Mouse (Mus musculus) CH12.LX (cell line): ENCODE measurements around the gene Sez6l2.

ENCODE experiments used
- CTCF ChIP-seq, 2 experiments: IDR thresholded peaks in 1 of 2; conservative IDR thresholded peaks in 1 of 2; 2 replicates each; pipeline ENCODE4 v1.5.1; 2011 to 2012; ENCODE audit warnings: low read depth in 2 of 2, low read length in 2 of 2, improper control_type of control experiment in 1 of 2, inconsistent platforms in 1 of 2, mild to moderate bottlenecking in 1 of 2, moderate library complexity in 1 of 2
- EP300 ChIP-seq: IDR thresholded peaks from 2 replicates; pipeline ENCODE4 v1.6.1; 2011; ENCODE audit warnings: low read length, improper control_type of control experiment
- SMC3 ChIP-seq: IDR thresholded peaks from 2 replicates; pipeline ENCODE4 v1.6.1; 2011; ENCODE audit warnings: low read depth, low read length, improper control_type of control experiment
- TCF12 ChIP-seq: IDR thresholded peaks from 2 replicates; pipeline ENCODE4 v1.6.1; 2014; ENCODE audit warnings: low read depth, mild to moderate bottlenecking, inconsistent platforms, low read length, improper control_type of control experiment
- ZNF384 ChIP-seq: IDR thresholded peaks from 2 replicates; pipeline ENCODE4 v1.6.1; 2012; ENCODE audit warnings: low read depth, low read length, improper control_type of control experiment, inconsistent platforms

GRCm38 (mm10) chr7:126948626-126949025 is 1.7 kb upstream of the Sez6l2 start:
- TF ChIP-seq CTCF (conservative IDR thresholded peaks at IDR 0.05 in 1 of 2, IDR thresholded peaks at IDR 0.05 in 1 of 2; ENCODE audit: low read depth in 2 of 2, low read length in 2 of 2) (no peak), ZNF384 (no peak), TCF12 (no peak), EP300 (no peak), SMC3 (no peak)
